Mouse (Mus musculus): Measurements from ENCODE around the gene Col16a1.

The Col16a1 gene

DNA sequence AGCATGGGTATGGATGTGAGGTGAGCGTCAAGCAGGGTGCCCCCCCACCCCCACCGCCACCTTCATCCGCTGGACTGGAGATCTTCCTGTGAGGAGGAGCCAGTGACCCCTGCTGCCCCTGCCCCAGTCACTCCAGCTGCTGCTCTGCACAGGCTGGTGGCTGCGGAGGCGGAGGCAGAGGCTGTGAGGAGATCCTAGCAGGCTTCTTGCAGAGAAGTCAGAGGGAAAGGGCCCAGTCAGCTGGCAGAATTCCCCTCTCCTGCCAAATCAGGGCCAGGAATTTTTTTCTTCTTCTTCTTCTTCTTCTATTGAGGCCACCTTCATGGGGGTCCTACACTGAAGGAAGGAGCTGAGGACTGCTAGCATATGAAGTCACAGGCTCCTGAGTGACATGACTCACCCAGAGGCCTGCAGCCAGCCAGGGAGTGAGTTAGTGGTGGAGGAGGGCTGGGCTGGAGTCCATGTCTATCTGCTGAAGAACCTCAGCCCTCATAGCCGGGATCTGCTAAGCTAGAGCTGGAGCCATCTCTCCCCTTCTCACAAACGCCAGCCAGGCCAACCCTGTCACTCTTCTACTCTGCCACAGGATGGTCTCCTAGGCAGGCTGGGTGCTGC is 36.8 kb downstream of the Col16a1 start:
- no peak for DNase-seq (ENCODE audit: low read depth, low spot score)

DNA sequence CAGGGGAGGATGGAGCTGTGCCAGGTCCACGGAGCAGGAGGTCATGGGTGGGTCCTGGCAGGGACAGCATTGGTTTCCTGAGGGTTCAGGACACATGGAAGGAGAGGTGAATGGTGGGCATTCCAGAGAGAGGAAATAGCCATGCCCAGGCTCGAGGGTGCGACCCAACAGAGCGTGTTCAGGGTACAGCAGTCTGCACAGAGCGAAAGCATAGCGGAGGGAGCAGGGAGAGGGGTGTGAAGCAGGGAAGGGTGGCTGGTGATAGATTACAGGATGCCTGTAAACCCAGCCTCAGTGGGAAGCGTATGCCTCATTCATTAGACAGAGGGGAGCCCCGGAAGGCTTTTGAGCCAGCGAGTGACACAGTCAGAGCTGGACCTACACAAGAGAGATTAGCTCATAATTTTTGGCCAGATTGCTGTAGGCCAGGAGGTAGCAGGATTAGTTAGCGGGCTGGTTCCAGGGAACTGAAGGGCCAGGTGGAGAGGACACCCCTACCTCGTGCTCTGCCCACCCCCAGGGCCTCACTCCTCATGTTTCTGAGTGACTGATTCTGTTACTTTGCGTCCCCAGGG is 37.7 kb downstream of the Col16a1 start:
- no peak for DNase-seq (ENCODE audit: low read depth, low spot score)

DNA sequence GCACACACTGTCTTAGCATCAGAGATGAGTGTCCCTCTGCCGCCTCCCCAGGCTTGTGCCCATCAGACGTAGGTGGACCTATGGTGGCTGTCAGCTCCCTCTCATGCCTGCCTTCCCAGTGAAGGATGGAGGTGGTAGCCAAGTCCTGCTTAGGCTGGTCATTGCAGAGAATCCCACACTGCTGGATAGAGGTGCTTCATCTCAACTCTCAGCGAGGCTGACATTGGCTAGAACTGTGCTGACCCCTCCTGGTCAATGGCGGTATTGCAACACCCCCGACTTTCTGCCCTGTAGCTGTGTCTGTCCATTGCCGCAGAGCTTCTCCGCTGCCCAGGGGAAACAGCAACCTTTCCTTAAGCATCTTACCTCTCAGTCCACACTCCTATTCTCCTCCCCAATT is 39.7 kb downstream of the Col16a1 start:
- peak; percentile 80 for DNase-seq (ENCODE audit: low read depth, low spot score)

DNA sequence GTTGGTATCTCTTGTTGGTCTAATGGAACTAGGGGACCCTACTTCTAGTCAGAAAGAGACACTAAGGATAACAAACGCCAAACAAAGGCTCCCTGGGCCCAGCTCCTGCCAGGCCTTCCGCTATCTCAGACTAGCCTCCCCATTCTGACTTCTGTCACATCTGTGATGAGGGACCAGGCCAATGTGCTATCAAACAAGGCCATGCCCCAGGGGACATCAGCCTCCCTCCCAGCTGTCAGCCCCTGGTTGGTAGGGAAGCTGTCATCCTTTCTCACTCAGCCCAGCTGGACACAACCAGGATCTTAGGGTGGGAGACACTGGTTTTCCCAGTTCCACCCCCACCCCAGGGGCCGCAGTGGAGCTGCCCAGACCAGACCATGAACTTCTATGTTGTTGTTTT is 47.5 kb downstream of the Col16a1 start:
- DNase-seq (ENCODE audit: low read depth, low spot score): no peak

DNA sequence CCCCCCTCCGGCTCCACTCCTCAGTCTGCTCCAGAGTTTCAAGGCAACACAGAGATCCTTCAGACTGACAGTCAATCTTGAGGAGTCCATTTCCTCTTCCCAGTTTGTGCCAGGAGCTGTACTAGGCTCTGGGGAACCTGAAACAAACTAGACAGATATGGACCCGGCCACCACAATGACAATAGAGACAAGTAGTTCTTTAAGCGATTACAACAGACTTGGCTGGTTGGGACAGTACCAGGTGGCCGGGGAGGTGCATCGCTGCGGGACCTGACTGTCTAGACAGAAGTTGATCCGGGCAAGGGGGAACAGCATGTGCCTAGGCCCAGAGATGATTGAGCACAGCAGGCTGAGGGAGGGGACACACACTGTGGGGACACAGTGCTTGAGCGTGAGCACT is 53.5 kb downstream of the Col16a1 start:
- peak; percentile 54 for DNase-seq (ENCODE audit: low read depth, low spot score)

DNA sequence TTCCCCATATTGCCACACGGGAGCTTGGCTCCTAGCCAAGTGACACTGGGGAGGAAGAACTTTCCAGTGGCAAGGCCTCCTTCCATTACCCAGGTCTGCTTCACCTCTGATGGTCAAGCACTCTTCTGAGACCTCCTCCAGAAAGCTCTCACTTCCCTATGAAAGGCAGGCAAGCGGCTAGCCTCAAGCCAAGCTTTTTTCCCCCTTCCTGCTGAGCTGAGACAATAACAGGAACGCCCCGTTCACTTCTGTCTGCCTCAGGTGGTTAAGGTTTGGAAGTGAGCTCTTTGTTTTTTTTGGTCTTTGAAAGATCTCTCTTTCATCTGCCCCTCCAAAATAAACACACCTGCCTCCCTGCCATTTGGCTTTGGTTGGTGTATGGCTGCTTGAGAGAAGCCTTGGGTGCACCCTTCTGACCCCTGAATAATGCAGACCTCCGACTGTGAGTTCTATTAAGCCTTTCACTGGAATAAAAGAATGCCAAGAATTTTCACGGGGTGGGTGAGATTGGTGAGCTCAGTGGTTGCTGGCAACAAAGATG is 54.5 kb downstream of the Col16a1 start, which contains the start of gene Pef1:
Gene Pef1, plus strand, starts transcription at position 448 of the 541 bp plus-strand sequence.
- peak; percentile 99 for DNase-seq (ENCODE audit: low read depth, low spot score)

DNA sequence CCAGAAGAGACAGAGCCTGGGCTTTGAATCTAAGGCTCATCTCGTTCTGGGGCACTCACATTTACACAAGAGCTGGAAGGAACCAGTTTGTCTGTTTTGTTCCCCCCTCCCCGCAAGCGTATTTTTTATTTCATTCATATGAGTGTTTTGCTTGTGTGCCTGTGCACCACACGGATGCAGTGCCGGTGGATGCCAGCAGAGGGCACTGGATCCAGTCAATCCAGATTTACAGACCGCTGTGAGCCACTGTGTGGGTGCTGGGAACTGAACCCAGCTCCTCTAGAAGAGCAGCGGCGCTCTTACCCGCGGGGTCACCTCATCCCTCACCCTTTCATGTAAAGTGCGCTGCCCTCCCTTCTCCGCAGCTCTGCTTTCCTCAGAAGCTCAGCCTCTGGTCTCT is 56.0 kb downstream of the Col16a1 start:
- peak; percentile 80 for DNase-seq (ENCODE audit: low read depth, low spot score)

DNA sequence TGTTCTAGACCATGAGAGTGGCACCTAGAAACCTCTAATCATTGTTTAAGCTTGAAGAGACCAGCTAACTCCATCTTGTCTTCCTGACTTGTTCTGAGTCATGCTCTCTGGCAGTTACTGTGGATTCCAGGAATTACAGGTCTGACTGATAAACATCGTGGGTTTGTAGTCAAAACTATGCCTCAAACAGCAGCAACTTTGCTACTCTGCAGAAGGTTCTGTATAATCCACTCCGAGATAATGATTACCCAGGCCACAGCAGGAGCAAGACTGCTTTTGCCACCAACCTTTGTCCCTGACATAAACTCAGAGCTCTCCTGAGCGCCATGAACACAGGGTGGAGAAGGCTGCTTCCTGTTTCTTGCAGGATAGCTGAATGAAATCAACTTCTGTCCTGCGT is 56.9 kb downstream of the Col16a1 start:
- DNase-seq (ENCODE audit: low read depth, low spot score): no peak

DNA sequence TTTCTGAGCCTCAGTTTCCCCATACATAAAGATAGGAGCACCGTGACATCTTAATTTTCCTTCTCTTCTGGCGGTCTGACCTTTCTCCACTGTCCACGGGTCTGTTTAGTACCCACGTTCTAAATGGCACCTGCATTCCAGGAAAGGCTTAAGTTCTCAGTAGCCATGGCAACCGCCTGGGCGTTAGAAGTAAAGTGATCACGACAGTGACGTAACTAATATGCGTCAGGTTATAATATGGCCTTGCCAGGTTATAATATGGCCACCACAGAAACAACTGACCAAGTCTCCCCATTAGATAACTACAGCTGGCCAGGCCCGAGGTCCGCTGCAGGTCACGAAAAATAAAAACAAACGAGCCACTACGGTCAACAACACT is 59.4 kb downstream of the Col16a1 start:
- DNase-seq (ENCODE audit: low read depth, low spot score): peak; percentile 88

DNA sequence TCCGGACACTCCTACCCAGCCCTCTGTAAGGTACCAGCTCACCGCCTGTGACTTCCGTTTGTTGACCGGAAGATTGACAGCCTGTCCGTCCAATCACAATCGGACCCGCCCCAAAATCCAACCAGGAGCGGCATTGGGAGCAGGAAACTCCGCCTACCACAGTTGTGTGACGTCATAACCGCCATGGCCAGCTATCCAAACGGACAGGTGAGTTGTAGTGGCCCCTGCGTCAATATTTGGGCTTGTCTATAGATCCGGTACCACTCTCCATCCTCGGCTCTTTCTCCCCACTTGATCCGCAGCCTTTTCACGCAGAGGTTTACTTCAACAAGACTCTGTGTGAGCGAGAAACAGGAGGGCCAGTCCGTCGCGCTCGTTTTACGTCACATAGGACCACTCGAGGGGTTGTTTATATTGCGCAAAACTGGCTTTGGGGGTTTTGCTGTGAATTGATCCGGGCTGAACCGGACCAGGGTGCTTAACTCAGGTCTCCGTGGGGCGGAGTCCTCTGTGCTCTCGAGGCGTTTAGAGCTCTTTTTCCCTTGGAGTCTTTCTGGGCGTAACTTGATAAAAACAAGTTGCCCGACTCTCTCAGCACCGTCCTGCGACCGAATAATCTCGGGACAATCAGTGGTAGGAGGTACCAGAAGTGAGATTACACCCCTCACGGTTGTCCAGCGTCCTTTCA is 59.9 kb downstream of the Col16a1 start:
- peak; percentile 99 for DNase-seq (ENCODE audit: low read depth, low spot score)

DNA sequence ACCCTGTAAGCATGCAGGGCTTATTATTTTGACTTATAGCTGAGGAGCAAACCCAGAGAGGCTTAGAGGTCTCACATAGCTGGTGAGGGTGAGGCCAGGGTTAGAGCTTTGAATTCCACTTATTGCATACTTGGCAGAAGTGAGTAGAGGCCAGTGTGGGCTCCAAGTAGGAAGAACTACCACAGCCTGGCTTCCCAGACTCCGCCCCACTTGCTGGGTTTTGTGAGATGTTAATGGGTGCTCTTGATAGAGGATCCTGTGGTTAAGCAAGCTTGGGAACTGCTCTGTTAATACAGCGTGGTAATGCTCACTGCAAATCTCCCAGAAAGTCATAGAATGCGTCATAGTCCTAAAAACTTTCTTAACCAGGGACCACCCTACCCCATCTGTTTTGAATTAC is 61.3 kb downstream of the Col16a1 start:
- DNase-seq (ENCODE audit: low read depth, low spot score): peak; percentile 55

DNA sequence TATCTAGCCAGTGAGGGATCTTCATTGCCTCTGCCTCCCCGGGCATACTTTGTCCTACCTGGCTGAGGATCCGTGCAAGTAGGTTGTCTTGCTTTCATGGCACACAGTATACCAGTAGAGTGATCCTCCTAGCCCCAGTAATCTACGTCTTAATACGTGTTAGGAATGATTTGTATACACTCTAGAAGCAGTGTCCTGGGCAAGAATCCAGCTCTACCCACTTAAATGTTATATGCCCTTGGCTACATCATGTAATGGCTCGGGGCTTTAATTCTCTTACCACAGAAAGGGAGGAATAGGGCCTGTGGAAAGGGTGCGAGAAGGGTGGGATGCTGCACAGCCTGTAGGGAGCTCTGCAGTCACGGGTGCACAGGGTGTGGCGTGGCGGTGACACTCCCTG is 62.0 kb downstream of the Col16a1 start:
- no peak for DNase-seq (ENCODE audit: low read depth, low spot score)

DNA sequence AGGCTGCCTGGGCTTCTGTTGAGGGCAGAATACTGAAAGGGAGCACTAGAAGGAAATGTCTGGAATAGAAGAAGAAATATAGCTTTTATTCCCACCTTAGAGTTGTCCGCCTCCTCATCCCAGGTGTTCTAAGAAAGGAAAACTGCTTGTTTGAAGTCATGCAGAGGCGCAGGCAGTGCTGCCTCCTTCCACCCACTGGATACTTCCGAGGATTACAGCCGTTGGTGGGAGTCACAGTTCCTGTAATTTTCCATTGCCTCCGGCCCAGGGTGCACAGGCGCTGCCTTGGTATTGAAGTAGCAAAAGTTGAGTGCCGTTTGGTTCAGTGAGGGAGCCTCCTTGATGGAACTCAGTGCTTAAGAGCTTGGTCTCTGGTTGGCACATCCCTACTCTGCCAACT is 62.5 kb downstream of the Col16a1 start:
- peak; percentile 29 for DNase-seq (ENCODE audit: low read depth, low spot score)

DNA sequence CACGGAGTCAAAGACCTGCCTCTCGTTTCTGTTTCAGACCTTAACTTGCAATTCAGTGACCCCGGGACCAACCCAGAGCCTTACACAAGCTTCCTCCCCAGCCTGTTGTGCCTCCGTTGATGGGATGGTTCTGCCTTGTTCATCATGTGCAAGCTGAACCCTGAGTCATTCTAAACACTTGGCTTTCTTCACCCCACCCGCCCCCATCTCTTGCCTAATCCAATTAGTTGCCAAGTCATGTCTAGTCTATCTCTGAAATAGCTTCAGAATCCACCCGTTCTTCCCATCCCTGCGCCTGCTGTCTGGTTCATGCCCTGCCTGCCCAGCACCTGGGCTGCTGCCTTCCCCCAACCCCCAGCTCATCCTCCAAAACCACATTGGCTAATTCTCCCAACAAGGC is 64.7 kb downstream of the Col16a1 start:
- DNase-seq (ENCODE audit: low read depth, low spot score): no peak

DNA sequence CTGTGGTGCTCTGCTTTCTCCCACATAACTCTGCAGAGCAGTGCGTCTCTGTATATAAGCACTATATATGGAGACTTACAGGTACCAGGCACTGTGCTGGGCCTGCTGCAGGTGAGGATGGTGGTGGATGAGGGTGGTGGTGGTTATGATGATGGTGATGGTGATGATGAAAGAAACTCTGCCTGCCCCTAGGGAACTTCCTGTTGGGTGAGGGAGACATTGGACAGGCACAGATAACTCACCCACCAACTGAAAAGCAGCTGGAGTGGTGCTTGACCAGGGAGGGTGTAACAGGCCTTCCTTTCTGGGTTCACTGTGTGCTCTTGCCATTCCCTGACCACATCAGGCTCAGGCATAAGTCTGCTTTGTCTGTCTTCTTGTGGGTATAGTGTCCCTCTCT is 65.1 kb downstream of the Col16a1 start:
- DNase-seq (ENCODE audit: low read depth, low spot score): no peak

DNA sequence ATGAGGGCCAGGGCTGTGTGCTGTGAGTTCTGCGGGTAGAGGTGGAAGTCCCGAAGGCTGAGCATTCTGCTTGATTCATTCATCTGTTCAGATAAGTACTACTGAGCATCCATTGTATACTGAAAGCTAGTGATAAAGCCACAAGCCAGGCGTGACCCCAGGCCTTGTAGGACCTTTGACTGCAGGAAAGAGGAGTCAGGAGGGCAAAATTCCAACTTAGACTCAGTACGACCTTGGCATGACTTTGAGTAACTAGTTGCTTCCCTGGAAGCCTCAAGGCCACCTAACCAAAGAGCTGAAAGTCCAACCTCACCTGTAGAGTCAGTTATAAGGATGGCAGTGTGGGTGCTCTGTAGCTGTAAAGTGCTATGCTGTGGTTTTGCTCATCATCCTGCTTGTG is 73.1 kb downstream of the Col16a1 start:
- DNase-seq (ENCODE audit: low read depth, low spot score): no peak

DNA sequence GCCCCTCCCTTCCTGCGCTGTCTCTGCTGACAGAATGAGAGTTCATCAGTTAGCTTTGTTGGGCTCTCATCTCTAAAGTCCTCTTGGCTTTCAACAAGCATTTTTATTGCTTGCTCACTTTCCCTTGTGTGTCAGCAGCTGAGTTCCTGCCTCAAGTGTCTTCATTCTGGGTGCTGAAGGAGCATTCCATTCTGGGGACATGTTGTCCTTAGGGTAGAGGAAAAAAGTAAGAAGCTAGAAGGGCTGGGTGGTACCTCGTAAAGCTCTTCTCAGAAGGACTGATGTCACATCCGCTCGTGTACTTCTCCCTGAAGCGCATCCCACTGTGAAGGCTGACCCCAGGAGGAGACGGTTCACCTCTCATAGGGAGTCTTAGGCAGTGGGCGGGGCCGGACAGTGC is 73.9 kb downstream of the Col16a1 start:
- peak; percentile 53 for DNase-seq (ENCODE audit: low read depth, low spot score)

DNA sequence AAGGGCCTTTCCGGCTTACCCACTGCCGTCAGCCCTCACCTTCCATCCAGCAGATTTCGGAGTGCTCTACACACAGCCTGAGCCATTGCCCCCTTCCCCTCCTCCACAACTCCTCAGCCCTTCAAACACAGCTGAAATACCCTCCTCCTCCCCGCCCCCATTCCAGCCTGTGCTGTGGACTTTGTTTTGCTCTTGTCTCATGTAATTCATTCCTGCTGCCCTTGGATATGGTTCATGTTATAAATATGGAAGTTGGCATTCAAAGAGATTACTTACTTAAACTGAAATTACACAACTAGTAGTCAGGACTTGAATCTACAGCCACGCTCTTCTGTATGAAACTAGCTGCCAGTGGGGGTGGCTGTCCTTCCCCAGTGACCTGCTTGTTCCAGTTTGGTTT is 75.4 kb downstream of the Col16a1 start:
- DNase-seq (ENCODE audit: low read depth, low spot score): peak; percentile 41

DNA sequence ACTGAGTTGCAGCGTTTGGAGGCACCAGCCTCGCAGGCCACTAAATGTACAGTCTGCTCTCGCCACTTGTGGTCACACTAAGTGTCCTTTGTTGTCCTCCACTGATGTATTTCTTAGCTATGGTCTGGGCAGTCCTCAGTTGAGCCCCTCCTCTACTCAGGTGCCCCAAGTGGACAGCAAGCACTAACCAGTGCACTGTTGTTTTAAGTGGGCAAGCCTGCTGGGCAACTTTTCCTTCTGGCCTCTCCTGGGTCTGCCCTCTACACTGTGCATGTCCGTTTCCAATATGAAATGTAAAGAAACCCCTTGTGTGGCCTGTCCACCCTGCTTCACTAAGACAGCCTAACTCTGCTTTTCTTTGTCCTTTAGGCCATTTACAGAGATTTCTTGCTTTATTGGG is 76.5 kb downstream of the Col16a1 start:
- no peak for DNase-seq (ENCODE audit: low read depth, low spot score)

DNA sequence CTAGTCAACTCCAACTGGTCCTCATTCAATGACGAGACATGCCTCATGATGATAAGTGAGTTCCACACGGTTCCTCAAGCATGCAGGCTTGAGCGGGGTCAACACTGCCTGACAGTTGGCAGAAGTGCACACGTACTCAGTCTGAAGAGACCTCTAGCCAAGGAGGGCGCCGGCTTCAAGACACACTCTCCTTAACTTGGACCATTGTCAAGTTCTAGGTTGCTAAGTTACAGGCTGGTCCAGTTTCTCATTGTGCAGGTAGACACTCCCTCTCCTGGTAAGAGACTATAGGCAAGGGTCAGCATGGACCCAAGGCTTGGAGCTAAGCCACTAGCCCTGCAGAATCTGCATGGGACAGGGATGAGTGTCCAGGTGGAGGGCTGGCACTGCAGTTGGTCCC is 77.5 kb downstream of the Col16a1 start:
- no peak for DNase-seq (ENCODE audit: low read depth, low spot score)

DNA sequence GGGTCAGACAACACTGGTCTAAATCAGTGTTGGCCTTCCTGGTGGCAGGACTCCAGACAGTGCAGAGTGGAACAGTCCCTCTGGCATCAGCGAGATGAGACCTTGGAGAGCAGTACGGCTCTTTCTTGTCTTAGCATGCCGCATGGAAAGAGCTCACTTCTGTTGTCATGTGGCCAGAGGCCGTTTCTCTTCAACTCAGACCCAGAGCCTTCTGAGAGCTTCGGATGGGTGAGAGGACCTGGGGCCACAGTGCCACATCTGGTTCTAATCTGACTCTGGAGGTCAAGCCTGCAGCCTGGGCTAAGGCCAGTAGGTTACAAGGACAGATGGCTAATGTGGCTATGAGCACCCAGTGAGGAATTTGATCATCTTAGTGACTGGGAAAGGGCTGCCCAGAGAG is 78.3 kb downstream of the Col16a1 start:
- no peak for DNase-seq (ENCODE audit: low read depth, low spot score)

DNA sequence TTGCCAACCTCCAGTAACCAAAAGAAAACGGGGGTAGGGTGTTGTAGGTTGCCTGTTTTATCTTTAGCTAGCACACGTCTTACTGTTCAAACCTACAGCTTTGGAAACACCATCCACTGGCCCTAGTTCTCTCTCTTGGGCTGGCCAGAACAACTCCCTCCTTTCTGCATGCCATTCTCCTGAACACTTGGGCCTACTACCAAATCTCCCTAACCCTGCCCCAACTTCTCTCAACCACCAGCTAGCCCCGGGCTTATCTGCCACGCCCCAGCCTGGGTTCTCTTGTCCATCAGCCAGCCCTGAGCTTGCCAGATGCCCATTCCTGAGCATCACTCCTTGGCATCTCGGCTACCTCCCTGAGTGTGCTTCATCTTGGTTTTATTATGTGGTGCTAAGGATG is 81.3 kb downstream of the Col16a1 start:
- DNase-seq (ENCODE audit: low read depth, low spot score): no peak

DNA sequence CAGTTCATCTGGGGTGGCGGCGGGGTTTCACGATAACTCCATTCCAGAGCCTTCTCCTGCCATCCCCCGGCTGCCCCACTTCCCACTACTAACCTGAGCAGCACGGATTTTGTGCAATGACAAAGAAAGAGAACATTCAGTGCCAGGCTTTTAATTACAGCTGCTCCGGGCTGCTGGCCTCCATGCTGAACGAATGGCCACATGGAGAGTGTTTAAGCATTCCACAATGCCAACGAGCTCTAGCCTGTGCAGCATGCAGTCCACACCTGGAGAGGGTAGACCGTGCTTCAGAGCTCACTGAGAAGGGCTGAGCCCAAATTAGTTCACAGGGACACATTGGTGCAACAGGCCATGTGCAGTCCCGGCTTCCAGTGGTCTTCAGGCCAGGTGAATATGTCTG is 82.4 kb downstream of the Col16a1 start:
- no peak for DNase-seq (ENCODE audit: low read depth, low spot score)
